Mouse (Mus musculus): ENCODE measurements around the gene Ascl1. TPM values are rescaled to one million over a fixed set of nuclear protein-coding genes. Genes with fewer than 3 reads are reported as not detected.

Ascl1 gene
- total RNA-seq, 2 experiments from 2014 or later = 4.3 to 7.8 TPM

GRCm38 (mm10) chr10:87489246-87490009 lies 4.0 kb downstream of the Ascl1 start:
- DNase-seq (ENCODE audit: low spot score in 2 of 2) = peak; percentile 61 to 67
- intact Hi-C loops (cut with DNase I) = loop anchor here (10.0 kb wide), 2 partner anchors 155 to 275 kb away; no protein-coding TSS in a partner anchor

GRCm38 (mm10) chr10:87488429-87489145 lies 4.9 kb downstream of the Ascl1 start:
- intact Hi-C loops (cut with DNase I) = no loop called here
- peak; percentile 54 to 81 for DNase-seq (ENCODE audit: low spot score in 2 of 2)

- intact Hi-C loops (cut with DNase I) = no loop called here
- peak in 1 of 2 experiments; percentile 56 for DNase-seq (ENCODE audit: low spot score in 2 of 2)
These were observed 7.5 kb downstream of the Ascl1 start for GRCm38 (mm10) chr10:87485721-87486620.

- intact Hi-C loops (cut with DNase I) = no loop called here
- DNase-seq (ENCODE audit: low spot score in 2 of 2) = peak in 1 of 2 experiments; percentile 35
These were observed 8.4 kb downstream of the Ascl1 start for GRCm38 (mm10) chr10:87484831-87485720.

GRCm38 (mm10) chr10:87477895-87478294 lies 15.6 kb downstream of the Ascl1 start:
- no peak for DNase-seq (ENCODE audit: low spot score in 2 of 2)
- intact Hi-C loops (cut with DNase I) = loop anchor here (10.0 kb wide), 1 partner anchor 183 kb away; no protein-coding TSS in a partner anchor

- no peak for DNase-seq (ENCODE audit: low spot score in 2 of 2)
- intact Hi-C loops (cut with DNase I) = loop anchor here (10.0 kb wide), 1 partner anchor 180 kb away; no protein-coding TSS in a partner anchor
These were observed 18.5 kb downstream of the Ascl1 start for GRCm38 (mm10) chr10:87474971-87475370.

GRCm38 (mm10) chr10:87473475-87474131 lies 19.9 kb downstream of the Ascl1 start:
- intact Hi-C loops (cut with DNase I) = loop anchor here (10.0 kb wide), 1 partner anchor 179 kb away; no protein-coding TSS in a partner anchor
- DNase-seq (ENCODE audit: low spot score in 2 of 2) = no peak

GRCm38 (mm10) chr10:87450777-87451176 lies 42.7 kb downstream of the Ascl1 start:
- DNase-seq (ENCODE audit: low spot score in 2 of 2) = no peak
- intact Hi-C loops (cut with DNase I) = no loop called here

- intact Hi-C loops (cut with DNase I) = no loop called here
- no peak for DNase-seq (ENCODE audit: low spot score in 2 of 2)
These were observed 44.1 kb downstream of the Ascl1 start for GRCm38 (mm10) chr10:87449368-87449767.

- intact Hi-C loops (cut with DNase I) = no loop called here
- DNase-seq (ENCODE audit: low spot score in 2 of 2) = no peak
These were observed 45.2 kb downstream of the Ascl1 start for GRCm38 (mm10) chr10:87448257-87448656.

- intact Hi-C loops (cut with DNase I) = loop anchor here (1.0 kb wide), 1 partner anchor 46 kb away; the partner anchor contains the start of gene Ascl1
- DNase-seq (ENCODE audit: low spot score in 2 of 2) = peak; percentile 47 to 49
These were observed 45.7 kb downstream of the Ascl1 start for GRCm38 (mm10) chr10:87447754-87448095.

GRCm38 (mm10) chr10:87446829-87447753 lies 46.4 kb downstream of the Ascl1 start:
- peak; percentile 5 to 13 for DNase-seq (ENCODE audit: low spot score in 2 of 2)
- intact Hi-C loops (cut with DNase I) = loop anchor here (1.0 kb wide), 1 partner anchor 46 kb away; the partner anchor contains the start of gene Ascl1

- no peak for DNase-seq (ENCODE audit: low spot score in 2 of 2)
- intact Hi-C loops (cut with DNase I) = no loop called here
These were observed 47.2 kb downstream of the Ascl1 start for GRCm38 (mm10) chr10:87446139-87446828.
